In genomic region chr7:30751086-30751669, GRCm38 (mm10) we compare ENCODE assay signal across 13 mouse cellular contexts. TPM values are rescaled to one million over a fixed set of nuclear protein-coding genes. Genes with fewer than 3 reads are reported as not detected.
DNase-seq lines count a peak whose midpoint lies in the region; ATAC-seq and TF ChIP-seq lines count a peak whose summit lies in the region.
"Had no signal": no experiment of that assay in that cellular context is flagged by ENCODE, and none has a peak within 500 bp of the region (broad histone marks: within the 10 kb centered on the region; RNA-seq: fewer than 3 reads in every experiment).

Sbsn (plus strand) TSS chr7:30751471.

- H3K9me3 ChIP-seq in embryonic facial prominence, embryonic 14.5 days (ENCODE audit: control insufficient read depth, low read length), result peaks cover 13% of the 10 kb centered on the region
- peaks cover 10% of the 10 kb centered on the region; the same call in 1 of the 2 replicates for H3K9me3 ChIP-seq in embryonic facial prominence, embryonic 10.5 days
- H3K9me3 ChIP-seq in lung, postnatal 0 days (ENCODE audit: low read length), result no peaks in the 10 kb centered on the region; the same call in 1 of the 2 replicates
- peaks cover 9% of the 10 kb centered on the region; the same call in 1 of the 2 replicates for H3K9me3 ChIP-seq in stomach, embryonic 16.5 days (replicated peaks; ENCODE audit: control insufficient read depth, low read length)

- no peaks in the 10 kb centered on the region for H3K4me1 ChIP-seq in embryonic facial prominence, embryonic 14.5 days (ENCODE audit: control insufficient read depth, insufficient read depth, low read length)
- peaks cover 9% of the 10 kb centered on the region; the same call in 1 of the 2 replicates for H3K4me1 ChIP-seq in embryonic facial prominence, embryonic 10.5 days
- no peaks in the 10 kb centered on the region; the same call in 1 of the 2 replicates for H3K4me1 ChIP-seq in lung, postnatal 0 days (ENCODE audit: insufficient read depth, low read depth, low read length)
- H3K4me1 ChIP-seq in stomach, embryonic 16.5 days (ENCODE audit: control insufficient read depth, insufficient read depth, low read length), result no peaks in the 10 kb centered on the region
- no peaks in the 10 kb centered on the region for H3K4me1 ChIP-seq in thymus, adult 2 months (replicated peaks; ENCODE audit: control insufficient read depth, insufficient read depth, low read length)
- H3K4me1 ChIP-seq: neural tube, embryonic 15.5 days had no signal

- TF ChIP-seq EP300 in lung, postnatal 0 days (IDR thresholded peaks at IDR 0.05), result no peak

- peaks cover 22% of the 10 kb centered on the region for H3K36me3 ChIP-seq in embryonic facial prominence, embryonic 14.5 days (ENCODE audit: control insufficient read depth, insufficient read depth, low read length)
- peaks cover 33% of the 10 kb centered on the region for H3K36me3 ChIP-seq in embryonic facial prominence, embryonic 10.5 days (replicated peaks)
- no peaks in the 10 kb centered on the region for H3K36me3 ChIP-seq in lung, postnatal 0 days (ENCODE audit: insufficient read depth, low read length)
- peaks cover 8% of the 10 kb centered on the region; the same call in 1 of the 2 replicates for H3K36me3 ChIP-seq in stomach, embryonic 16.5 days (ENCODE audit: control insufficient read depth, insufficient read depth, low read length)
- H3K36me3 ChIP-seq in thymus, adult 2 months (ENCODE audit: control insufficient read depth, insufficient read depth, low read length), result no peaks in the 10 kb centered on the region

- no peak for TF ChIP-seq CTCF in lung, postnatal 0 days (IDR thresholded peaks at IDR 0.05)
- no peak for TF ChIP-seq CTCF in thymus, adult 2 months (IDR thresholded peaks at IDR 0.05; ENCODE audit: borderline replicate concordance, control insufficient read depth, extremely low read depth, insufficient read depth, low read length, poor library complexity)

- no peak within 1 kb of the TSS for H3K4me3 ChIP-seq in embryonic facial prominence, embryonic 14.5 days (ENCODE audit: low read depth, low read length)
- no peak within 1 kb of the TSS for H3K4me3 ChIP-seq in embryonic facial prominence, embryonic 10.5 days
- no peak within 1 kb of the TSS for H3K4me3 ChIP-seq in lung, postnatal 0 days (ENCODE audit: low read depth, low read length)
- H3K4me3 ChIP-seq in stomach, embryonic 16.5 days (replicated peaks; ENCODE audit: low read length), result no peak within 1 kb of the TSS
- no peak within 1 kb of the TSS for H3K4me3 ChIP-seq in thymus, adult 2 months (ENCODE audit: control insufficient read depth, insufficient read depth, low read length)
- H3K4me3 ChIP-seq: erythroblast, embryonic 14.5 days; neural tube, embryonic 15.5 days had no signal

- TF ChIP-seq POLR2A in thymus, adult 2 months (IDR thresholded peaks at IDR 0.05; ENCODE audit: control insufficient read depth, extremely low read depth, insufficient read depth, low read length, poor library complexity), result no peak

- H3K27ac ChIP-seq in embryonic facial prominence, embryonic 14.5 days (replicated peaks; ENCODE audit: low read depth, low read length), result no peak within 1 kb of the TSS
- no peak within 1 kb of the TSS for H3K27ac ChIP-seq in embryonic facial prominence, embryonic 10.5 days (replicated peaks)
- H3K27ac ChIP-seq in lung, postnatal 0 days (ENCODE audit: low read length), result no peak within 1 kb of the TSS
- H3K27ac ChIP-seq in stomach, embryonic 16.5 days (ENCODE audit: low read length), result peak within 1 kb of the TSS; percentile 77
- no peak within 1 kb of the TSS for H3K27ac ChIP-seq in thymus, adult 2 months (ENCODE audit: control insufficient read depth, insufficient read depth, low read length)
- H3K27ac ChIP-seq: neural tube, embryonic 15.5 days had no signal

- H3K27me3 ChIP-seq in embryonic facial prominence, embryonic 14.5 days (replicated peaks; ENCODE audit: control insufficient read depth, insufficient read depth, low read length), result no peaks in the 10 kb centered on the region
- H3K27me3 ChIP-seq in embryonic facial prominence, embryonic 10.5 days (replicated peaks; ENCODE audit: low read depth, poor library complexity, severe bottlenecking), result no peaks in the 10 kb centered on the region
- no peaks in the 10 kb centered on the region for H3K27me3 ChIP-seq in lung, postnatal 0 days (replicated peaks; ENCODE audit: insufficient read depth, low read length)
- no peaks in the 10 kb centered on the region for H3K27me3 ChIP-seq in stomach, embryonic 16.5 days (ENCODE audit: control insufficient read depth, insufficient read depth, low read length)
- no peaks in the 10 kb centered on the region for H3K27me3 ChIP-seq in thymus, adult 2 months (ENCODE audit: control insufficient read depth, insufficient read depth, low read length)
- H3K27me3 ChIP-seq: neural tube, embryonic 15.5 days had no signal

- 78% methylated on average over 4 of the region's 5 CpGs for WGBS in embryonic facial prominence, embryonic 14.5 days
- WGBS in embryonic facial prominence, embryonic 10.5 days, result 79% methylated on average over 4 of the region's 5 CpGs
- WGBS in lung, postnatal 0 days, result 37% methylated on average over 5 of the region's 5 CpGs
- 48% methylated on average over 5 of the region's 5 CpGs for WGBS in stomach, embryonic 16.5 days
- 90% methylated on average over 5 of the region's 5 CpGs for WGBS in thymus, adult 2 months

- no peak for ATAC-seq in embryonic facial prominence, embryonic 14.5 days (ENCODE audit: low read depth)
- no peak for ATAC-seq in lung, postnatal 0 days
- ATAC-seq in stomach, embryonic 16.5 days (ENCODE audit: insufficient read depth, low FRiP score), result peak; percentile 35; the same call in 1 of the 2 replicates

- DNase-seq in embryonic facial prominence, embryonic 14.5 days (ENCODE audit: low spot score), result no peak
- DNase-seq in embryonic facial prominence, embryonic 10.5 days (ENCODE audit: low spot score), result no peak
- peak; percentile 47 for DNase-seq in lung, postnatal 0 days (ENCODE audit: low spot score)
- no peak for DNase-seq in lung, postnatal 4 days
- peak; percentile 64 to 72 for DNase-seq in adrenal gland, postnatal 36 days
- no peak for DNase-seq in thymus, adult 2 months
- no peak for DNase-seq in heart, adult 18-20 months
- DNase-seq: heart, postnatal 10 days; left cerebral cortex, postnatal 4 days; right cerebral cortex, postnatal 14 days had no signal

- no peak within 1 kb of the TSS for H3K9ac ChIP-seq in embryonic facial prominence, embryonic 14.5 days (ENCODE audit: low read depth, low read length)
- H3K9ac ChIP-seq in lung, postnatal 0 days (replicated peaks; ENCODE audit: low read depth), result no peak within 1 kb of the TSS
- H3K9ac ChIP-seq in stomach, embryonic 16.5 days (ENCODE audit: low read length), result peak within 1 kb of the TSS; percentile 54; the same call in 1 of the 2 replicates
- H3K9ac ChIP-seq: neural tube, embryonic 15.5 days had no signal

- H3K4me2 ChIP-seq in embryonic facial prominence, embryonic 14.5 days (ENCODE audit: low read depth, low read length), result no peak within 1 kb of the TSS
- H3K4me2 ChIP-seq in lung, postnatal 0 days (replicated peaks; ENCODE audit: low read depth, low read length), result no peak within 1 kb of the TSS
- H3K4me2 ChIP-seq in stomach, embryonic 16.5 days (ENCODE audit: low read depth, low read length), result no peak within 1 kb of the TSS
- H3K4me2 ChIP-seq: neural tube, embryonic 15.5 days had no signal

RNA-seq across cellular contexts. Expression of gene Sbsn, which starts in this region (rescaled TPM):
- 12.4 and 33.7 TPM in 2 replicates for polyA plus RNA-seq in embryonic facial prominence, embryonic 14.5 days (2014; fragmentation: Nextera tagmentation; extraction: Ambion mirVana)
- 0.68 and 1.0 TPM in 2 replicates for polyA plus RNA-seq in embryonic facial prominence, embryonic 10.5 days (2016; fragmentation: Nextera tagmentation; extraction: Ambion mirVana)
- 6.7 and 7.3 TPM in 2 replicates for polyA plus RNA-seq in lung, postnatal 0 days (2015; fragmentation: Nextera tagmentation; extraction: Ambion mirVana)
- total RNA-seq in adrenal gland, postnatal 36 days (2021), result 100 to 1,000 TPM; 326 to 370 TPM
- polyA plus RNA-seq in stomach, embryonic 16.5 days (2015; fragmentation: Nextera tagmentation; extraction: Ambion mirVana), result 62.5 and 98.8 TPM in 2 replicates
- polyA plus RNA-seq in thymus, adult 2 months (2012; rRNA removed), result 3.4 and 4.1 TPM in 2 replicates
- total RNA-seq in heart, adult 18-20 months (2021), result 1 to 10 TPM; 2.1 to 3.7 TPM

Comparison
In these comparisons a context has a peak if more than half of its experiments do, and no peak if none do; other contexts are left out.
1. RNA of gene Sbsn (total RNA-seq): 326 to 370 TPM in adrenal gland, postnatal 36 days; 2.1 to 3.7 TPM in heart, adult 18-20 months; every median in the first group is over 10 times any median in the second.
2. DNase-seq: peak in lung, postnatal 0 days (single experiment) and adrenal gland, postnatal 36 days (2 of 2); none in embryonic facial prominence, embryonic 14.5 days (single experiment), embryonic facial prominence, embryonic 10.5 days (single experiment), lung, postnatal 4 days (0 of 2), thymus, adult 2 months (single experiment) and heart, adult 18-20 months (0 of 2).